Mouse (Mus musculus): ENCODE results near the gene Cdk6.

DNA sequence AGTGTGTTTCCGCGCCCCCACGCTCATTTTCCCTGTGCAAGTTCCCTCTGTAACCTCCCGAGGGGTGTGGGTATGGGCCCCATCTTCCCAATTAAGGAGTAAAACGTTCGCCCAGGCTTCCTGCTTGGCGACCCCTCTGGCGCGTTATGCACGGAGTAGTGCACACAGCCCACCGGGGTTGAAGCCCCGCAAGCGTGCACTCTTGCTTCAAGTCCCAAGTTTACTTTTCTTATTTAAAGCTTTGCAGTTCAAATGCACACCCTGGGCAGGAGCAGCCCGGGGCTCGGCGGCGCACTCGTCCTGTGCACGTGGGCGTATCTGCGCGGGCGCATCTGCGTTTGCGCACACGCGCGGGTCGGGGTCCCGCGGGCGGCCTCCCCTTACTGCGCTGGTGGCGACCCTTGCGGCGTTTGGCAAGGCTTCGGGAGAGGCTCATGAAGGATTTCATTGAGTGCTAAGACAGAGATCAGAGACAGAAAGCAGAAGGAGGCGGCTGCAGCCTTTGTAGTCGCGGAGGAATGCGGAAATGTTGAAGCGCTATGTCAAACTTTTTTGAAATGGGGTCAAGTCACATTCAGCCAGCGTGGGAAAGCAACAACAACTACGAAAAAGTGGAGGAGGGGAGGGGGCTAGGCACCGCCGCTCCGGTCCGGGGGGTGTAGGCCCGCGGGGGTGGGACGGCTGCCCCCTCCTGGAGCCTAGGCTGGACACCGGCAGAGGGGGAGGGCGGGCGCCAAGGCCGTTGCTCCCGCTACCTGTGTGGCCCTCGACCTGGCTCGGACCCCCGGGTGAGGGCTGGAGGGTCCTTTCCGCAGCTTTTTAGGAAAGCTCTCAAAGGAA is 866 bp downstream of the Cdk6 start:
- TF ChIP-seq CTCF (IDR thresholded peaks at IDR 0.05; ENCODE audit: low read depth) (no peak), EP300 (IDR thresholded peaks at IDR 0.05; ENCODE audit: low read depth) (no peak)

Data from liver, embryonic 14.5 days (tissue).